Mouse (Mus musculus) layer of hippocampus, postnatal 36 days (tissue): ENCODE results near the gene Zranb1. TPM values are rescaled to one million over a fixed set of nuclear protein-coding genes. Genes with fewer than 3 reads are reported as not detected.

Source experiments
- DNase-seq, 2 experiments: peaks; one replicate each; pipeline ENCODE4 v3.0.0; 2022
- total RNA-seq, 2 experiments: library from RNA; stranded (reverse); gene quantifications; 2 replicates each; pipeline ENCODE4 v1.2.3; 2021

The Zranb1 gene
- total RNA-seq, 2 experiments from 2014 or later: 39.3 to 46.1 TPM

GRCm38 (mm10) chr7:132930055-132930454 lies 887 bp upstream of the Zranb1 start:
- DNase-seq: no peak

GRCm38 (mm10) chr7:132931560-132932351 lies 814 bp downstream of the Zranb1 start:
- DNase-seq: peak in 1 of 2 experiments; percentile 34

- DNase-seq: no peak
Measured at GRCm38 (mm10) chr7:132933331-132933730, 2.4 kb downstream of the Zranb1 start.

GRCm38 (mm10) chr7:132934743-132935142 lies 3.8 kb downstream of the Zranb1 start:
- no peak for DNase-seq

GRCm38 (mm10) chr7:132939118-132939517 lies 8.2 kb downstream of the Zranb1 start:
- no peak for DNase-seq

- DNase-seq: no peak
Measured at GRCm38 (mm10) chr7:132940569-132940968, 9.6 kb downstream of the Zranb1 start.

- no peak for DNase-seq
Measured at GRCm38 (mm10) chr7:132949968-132950367, 19.0 kb downstream of the Zranb1 start.

- no peak for DNase-seq
Measured at GRCm38 (mm10) chr7:132950613-132951012, 19.7 kb downstream of the Zranb1 start.

- no peak for DNase-seq
Measured at GRCm38 (mm10) chr7:132964395-132964794, 33.5 kb downstream of the Zranb1 start.

- no peak for DNase-seq
Measured at GRCm38 (mm10) chr7:132965707-132966106, 34.8 kb downstream of the Zranb1 start.

GRCm38 (mm10) chr7:132972079-132972478 lies 41.1 kb downstream of the Zranb1 start:
- DNase-seq: no peak

- no peak for DNase-seq
Measured at GRCm38 (mm10) chr7:132976079-132976478, 45.1 kb downstream of the Zranb1 start.

GRCm38 (mm10) chr7:132977981-132978380 lies 47.0 kb downstream of the Zranb1 start:
- no peak for DNase-seq

GRCm38 (mm10) chr7:132982639-132983038 lies 51.7 kb downstream of the Zranb1 start:
- no peak for DNase-seq

GRCm38 (mm10) chr7:132989839-132990238 lies 58.9 kb downstream of the Zranb1 start:
- no peak for DNase-seq

GRCm38 (mm10) chr7:132991240-132991900 lies 60.4 kb downstream of the Zranb1 start:
- no peak for DNase-seq

GRCm38 (mm10) chr7:132992967-132993615 lies 62.1 kb downstream of the Zranb1 start:
- no peak for DNase-seq

- no peak for DNase-seq
Measured at GRCm38 (mm10) chr7:132994120-132994519, 63.2 kb downstream of the Zranb1 start.

- peak in 1 of 2 experiments; percentile 19 for DNase-seq
Measured at GRCm38 (mm10) chr7:132994628-132995191, 63.8 kb downstream of the Zranb1 start.

- peak in 1 of 2 experiments; percentile 38 for DNase-seq
Measured at GRCm38 (mm10) chr7:132996391-132996790, 65.4 kb downstream of the Zranb1 start.

- no peak for DNase-seq
Measured at GRCm38 (mm10) chr7:132998639-132999038, 67.7 kb downstream of the Zranb1 start.

GRCm38 (mm10) chr7:132999061-132999460 lies 68.1 kb downstream of the Zranb1 start:
- DNase-seq: no peak

GRCm38 (mm10) chr7:133001388-133001787 lies 70.4 kb downstream of the Zranb1 start:
- DNase-seq: no peak
